Mouse (Mus musculus): ENCODE measurements around the gene Pkn3.
"Not testable (repeated sequence)": the region's sequence is repeated elsewhere in the genome, so short reads cannot be mapped to it uniquely, and the experiment has no call there.

Gene Pkn3

GRCm38 (mm10) chr2:30094208-30094588, 16.7 kb downstream of the Pkn3 start:
- in situ Hi-C loops (cut with MboI, MseI) = loop anchor here (25.0 kb wide), 1 partner anchor 1368 kb away; the partner anchor contains the start of gene Ass1

- in situ Hi-C loops (cut with MboI, MseI) = loop anchor here (25.0 kb wide), 1 partner anchor 1366 kb away; the partner anchor contains the start of gene Ass1
Observed at GRCm38 (mm10) chr2:30095882-30096527, 18.5 kb downstream of the Pkn3 start.

GRCm38 (mm10) chr2:30100214-30100613, 22.7 kb downstream of the Pkn3 start:
- in situ Hi-C loops (cut with MboI, MseI) = loop anchor here (10.0 kb wide), 1 partner anchor 65 kb away; no protein-coding TSS in a partner anchor

- in situ Hi-C loops (cut with MboI, MseI) = loop anchor here (10.0 kb wide), 1 partner anchor 58 kb away; no protein-coding TSS in a partner anchor
Observed at GRCm38 (mm10) chr2:30106364-30106763, 28.9 kb downstream of the Pkn3 start.

GRCm38 (mm10) chr2:30107646-30108045, 30.2 kb downstream of the Pkn3 start:
- in situ Hi-C loops (cut with MboI, MseI) = loop anchor here (10.0 kb wide), 1 partner anchor 57 kb away; no protein-coding TSS in a partner anchor

GRCm38 (mm10) chr2:30108260-30108659, 30.8 kb downstream of the Pkn3 start:
- in situ Hi-C loops (cut with MboI, MseI) = loop anchor here (10.0 kb wide), 1 partner anchor 57 kb away; no protein-coding TSS in a partner anchor

GRCm38 (mm10) chr2:30111500-30111899, 34.0 kb downstream of the Pkn3 start:
- in situ Hi-C loops (cut with MboI, MseI) = no loop called here

- in situ Hi-C loops (cut with MboI, MseI) = no loop called here
Observed at GRCm38 (mm10) chr2:30112564-30112963, 35.1 kb downstream of the Pkn3 start.

- in situ Hi-C loops (cut with MboI, MseI) = no loop called here
Observed at GRCm38 (mm10) chr2:30119641-30120051, 42.2 kb downstream of the Pkn3 start.

- in situ Hi-C loops (cut with MboI, MseI) = no loop called here
Observed at GRCm38 (mm10) chr2:30120269-30120668, 42.8 kb downstream of the Pkn3 start.

- in situ Hi-C loops (cut with MboI, MseI) = no loop called here
Observed at GRCm38 (mm10) chr2:30122766-30123165, 45.3 kb downstream of the Pkn3 start.

- in situ Hi-C loops (cut with MboI, MseI) = no loop called here
Observed at GRCm38 (mm10) chr2:30123729-30124471, 46.4 kb downstream of the Pkn3 start.

- in situ Hi-C loops (cut with MboI, MseI) = no loop called here
Observed at GRCm38 (mm10) chr2:30124472-30125274, 47.2 kb downstream of the Pkn3 start, which contains the start of gene Zer1. Gene Zer1 (minus strand): TSS chr2:30124585.

GRCm38 (mm10) chr2:30128789-30129188, 51.3 kb downstream of the Pkn3 start:
- in situ Hi-C loops (cut with MboI, MseI) = no loop called here

- in situ Hi-C loops (cut with MboI, MseI) = no loop called here
Observed at GRCm38 (mm10) chr2:30130156-30130555, 52.7 kb downstream of the Pkn3 start.

GRCm38 (mm10) chr2:30131240-30131639, 53.8 kb downstream of the Pkn3 start:
- in situ Hi-C loops (cut with MboI, MseI) = not testable (repeated sequence)

GRCm38 (mm10) chr2:30132801-30133612, 55.5 kb downstream of the Pkn3 start:
- in situ Hi-C loops (cut with MboI, MseI) = no loop called here

- in situ Hi-C loops (cut with MboI, MseI) = no loop called here
Observed at GRCm38 (mm10) chr2:30133613-30134377, 56.3 kb downstream of the Pkn3 start, which contains the start of gene Tbc1d13. Gene Tbc1d13 (plus strand): TSS chr2:30133746.

- in situ Hi-C loops (cut with MboI, MseI) = no loop called here
Observed at GRCm38 (mm10) chr2:30134378-30134711, 56.9 kb downstream of the Pkn3 start.

- in situ Hi-C loops (cut with MboI, MseI) = no loop called here
Observed at GRCm38 (mm10) chr2:30134928-30135620, 57.6 kb downstream of the Pkn3 start.

Data from regulatory T cell (primary cell).